Mouse (Mus musculus): ENCODE results near the gene Rsph3a. TPM values are rescaled to one million over a fixed set of nuclear protein-coding genes. Genes with fewer than 3 reads are reported as not detected.
"Not testable (repeated sequence)": the region's sequence is repeated elsewhere in the genome, so short reads cannot be mapped to it uniquely, and the experiment has no call there.

The Rsph3a gene
- polyA plus RNA-seq, 1 experiment from 2014 or later: 71.9 TPM

DNA sequence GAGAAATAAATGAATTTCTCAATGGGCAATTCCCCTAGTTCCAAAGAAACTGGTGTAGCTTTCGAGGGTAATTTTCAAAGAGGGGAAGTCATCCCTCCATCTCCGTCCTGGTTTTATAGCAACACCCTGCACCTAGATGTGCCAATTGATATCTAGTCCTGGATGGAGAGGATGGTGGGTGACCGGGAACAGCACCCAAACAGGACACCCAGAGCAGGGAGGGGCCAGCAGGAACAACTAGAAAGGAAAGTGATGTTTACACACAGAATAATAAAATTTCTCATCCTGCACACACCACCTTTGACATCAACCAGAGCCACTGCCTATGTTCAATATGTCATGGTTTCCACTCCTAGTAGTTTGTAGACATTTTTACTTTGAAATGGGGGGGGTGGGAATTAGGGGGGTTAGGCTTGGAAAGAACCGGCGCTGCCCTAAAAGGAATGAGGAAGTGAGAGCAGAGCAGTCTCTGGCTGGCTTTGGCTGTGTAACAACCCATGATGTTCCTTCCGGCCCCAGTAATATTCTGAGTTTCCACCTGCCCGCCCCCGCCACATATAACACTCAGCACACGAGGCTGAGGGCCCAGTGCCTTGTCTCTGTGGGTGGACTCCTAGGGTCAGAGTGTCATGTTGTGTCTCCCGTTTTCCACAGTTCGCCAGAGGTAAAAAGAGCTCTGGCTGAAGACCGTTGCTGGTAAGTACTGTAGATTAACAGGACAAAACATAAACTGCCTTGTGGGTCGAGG is 19.8 kb upstream of the Rsph3a start, which contains the start of gene Tagap:
Tagap (plus strand) TSS at position 588 of the 748 bp plus-strand sequence.
- no peaks in the 10 kb centered on the region for H3K9me3 ChIP-seq (replicated peaks; ENCODE audit: control insufficient read depth, low read length, poor library complexity, severe bottlenecking)
- H3K4me1 ChIP-seq (ENCODE audit: control insufficient read depth, insufficient read depth, low read length): no peaks in the 10 kb centered on the region
- no peak within 1 kb of the TSS for H3K27ac ChIP-seq (ENCODE audit: low read length)
- ATAC-seq: no peak
- WGBS: 74% methylated on average over 13 of the region's 13 CpGs
- no peaks in the 10 kb centered on the region for H3K27me3 ChIP-seq (ENCODE audit: control insufficient read depth, insufficient read depth, low read depth, low read length)
- no peak within 1 kb of the TSS for H3K4me2 ChIP-seq (ENCODE audit: low read length)
- H3K4me3 ChIP-seq (ENCODE audit: low read depth, low read length): no peak within 1 kb of the TSS
- no peaks in the 10 kb centered on the region for H3K36me3 ChIP-seq (ENCODE audit: control insufficient read depth, insufficient read depth, low read length)
- no peak within 1 kb of the TSS for H3K9ac ChIP-seq (ENCODE audit: low read depth, low read length)

DNA sequence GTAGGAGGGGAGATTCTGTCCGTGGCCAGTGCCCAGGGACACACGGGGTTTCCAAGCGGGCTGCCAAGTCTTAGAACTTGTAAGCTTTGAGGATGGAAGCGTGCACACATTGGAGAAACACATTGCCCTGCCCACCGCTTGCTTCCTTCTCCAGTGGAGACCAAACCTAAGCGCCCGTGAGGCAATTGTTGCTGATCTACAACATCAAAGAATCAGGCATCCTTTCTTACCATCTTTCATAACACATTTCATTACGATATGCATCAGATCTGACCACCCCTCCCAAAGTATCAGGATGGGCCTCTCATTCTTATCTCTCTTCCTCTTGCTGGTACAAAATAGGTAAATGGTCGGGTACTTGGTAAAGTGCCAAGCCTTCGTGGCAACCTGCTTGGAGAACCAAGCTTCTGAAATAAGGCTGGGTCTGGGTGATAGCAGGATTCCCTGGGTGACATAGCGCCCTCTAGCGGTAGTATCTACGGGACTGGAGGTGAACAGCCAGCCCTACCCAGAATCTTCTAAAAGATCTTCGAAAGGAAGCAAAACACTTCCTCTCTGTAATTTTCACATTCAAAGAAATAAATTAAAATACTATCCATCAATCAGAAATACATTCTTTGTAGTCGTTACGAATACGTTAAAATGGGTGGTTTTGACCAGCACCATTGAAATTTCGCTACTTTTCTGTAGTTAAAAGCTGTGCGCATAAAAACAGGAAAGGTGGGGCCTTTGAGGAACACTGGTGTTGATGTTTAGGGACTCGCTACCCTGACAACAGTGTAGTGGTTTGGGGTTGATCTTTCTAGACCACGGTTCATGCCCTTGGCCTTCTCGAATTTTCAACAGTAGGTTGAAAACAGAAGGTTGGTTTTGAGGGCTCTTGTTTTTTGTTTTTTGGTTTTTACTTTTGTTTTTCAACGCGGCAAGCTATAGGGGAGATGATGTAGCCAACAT is 17.6 kb upstream of the Rsph3a start:
- no peak overlapping the region for H3K9ac ChIP-seq (ENCODE audit: low read depth, low read length)
- H3K27me3 ChIP-seq (ENCODE audit: control insufficient read depth, insufficient read depth, low read depth, low read length): no peaks in the 10 kb centered on the region
- no peak for ATAC-seq
- H3K4me1 ChIP-seq (ENCODE audit: control insufficient read depth, insufficient read depth, low read length): no peaks in the 10 kb centered on the region; the same call in 1 of the 2 replicates
- no peaks in the 10 kb centered on the region for H3K36me3 ChIP-seq (ENCODE audit: control insufficient read depth, insufficient read depth, low read length)
- no peak overlapping the region for H3K27ac ChIP-seq (ENCODE audit: low read length)
- H3K9me3 ChIP-seq (replicated peaks; ENCODE audit: control insufficient read depth, low read length, poor library complexity, severe bottlenecking): no peaks in the 10 kb centered on the region
- no peak overlapping the region for H3K4me3 ChIP-seq (ENCODE audit: low read depth, low read length)
- H3K4me2 ChIP-seq (ENCODE audit: low read length): no peak overlapping the region
- WGBS: 70% methylated on average over 24 of the region's 24 CpGs

DNA sequence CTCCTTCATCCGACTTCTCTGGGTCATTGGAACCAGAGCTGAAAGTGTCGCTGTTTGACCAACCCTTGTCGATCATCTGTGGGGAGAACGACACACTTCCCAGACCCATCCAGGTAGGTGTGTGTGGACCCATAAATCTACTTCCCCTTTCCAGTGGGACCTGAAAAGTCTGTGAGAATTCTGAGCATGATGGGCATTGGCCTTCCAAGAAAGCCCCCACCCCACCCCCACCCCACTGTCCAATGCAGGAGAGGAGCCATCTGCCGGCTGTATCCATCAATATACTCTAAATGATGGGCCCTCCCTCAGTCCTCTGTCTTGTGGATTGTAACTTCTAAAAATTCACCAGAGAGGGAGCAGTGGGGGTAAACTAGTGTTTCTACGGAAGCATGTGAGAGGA is 16.8 kb upstream of the Rsph3a start:
- Histone ChIP-seq H3K36me3 (ENCODE audit: control insufficient read depth, insufficient read depth, low read length) (no peaks in the 10 kb centered on the region), H3K4me2 (ENCODE audit: low read length) (no peak overlapping the region), H3K27me3 (ENCODE audit: control insufficient read depth, insufficient read depth, low read depth, low read length) (no peaks in the 10 kb centered on the region), H3K9me3 (replicated peaks; ENCODE audit: control insufficient read depth, low read length, poor library complexity, severe bottlenecking) (no peaks in the 10 kb centered on the region), H3K4me3 (ENCODE audit: low read depth, low read length) (no peak overlapping the region), H3K4me1 (ENCODE audit: control insufficient read depth, insufficient read depth, low read length) (no peaks in the 10 kb centered on the region; the same call in 1 of the 2 replicates), H3K9ac (ENCODE audit: low read depth, low read length) (no peak overlapping the region), H3K27ac (ENCODE audit: low read length) (no peak overlapping the region)
- no peak for ATAC-seq
- WGBS: 85% methylated on average over 6 of the region's 6 CpGs

DNA sequence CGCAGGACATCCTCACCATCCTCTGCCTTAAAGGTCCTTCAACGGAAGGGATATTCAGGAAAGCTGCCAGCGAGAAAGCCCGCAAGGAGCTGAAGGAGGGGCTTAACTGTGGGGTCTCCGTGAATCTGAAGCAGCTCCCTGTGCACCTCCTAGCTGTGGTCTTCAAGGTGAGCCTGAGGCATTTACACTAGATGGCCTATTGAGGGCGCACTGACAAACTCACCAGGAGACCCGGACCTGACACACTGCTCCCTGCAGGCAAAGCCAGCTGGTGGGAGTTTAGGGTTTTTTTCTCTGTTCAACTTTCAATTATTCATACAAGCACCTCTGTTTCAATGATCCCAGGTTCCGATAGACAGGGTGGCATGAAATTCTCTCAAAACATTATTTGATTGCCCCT is 16.1 kb upstream of the Rsph3a start:
- no peaks in the 10 kb centered on the region for H3K27me3 ChIP-seq (ENCODE audit: control insufficient read depth, insufficient read depth, low read depth, low read length)
- no peak overlapping the region for H3K4me2 ChIP-seq (ENCODE audit: low read length)
- no peak for ATAC-seq
- H3K4me3 ChIP-seq (ENCODE audit: low read depth, low read length): no peak overlapping the region
- H3K9me3 ChIP-seq (replicated peaks; ENCODE audit: control insufficient read depth, low read length, poor library complexity, severe bottlenecking): no peaks in the 10 kb centered on the region
- H3K4me1 ChIP-seq (ENCODE audit: control insufficient read depth, insufficient read depth, low read length): no peaks in the 10 kb centered on the region; the same call in 1 of the 2 replicates
- no peak overlapping the region for H3K27ac ChIP-seq (ENCODE audit: low read length)
- no peaks in the 10 kb centered on the region for H3K36me3 ChIP-seq (ENCODE audit: control insufficient read depth, insufficient read depth, low read length)
- WGBS: 33% methylated on average over 8 of the region's 8 CpGs
- no peak overlapping the region for H3K9ac ChIP-seq (ENCODE audit: low read depth, low read length)

DNA sequence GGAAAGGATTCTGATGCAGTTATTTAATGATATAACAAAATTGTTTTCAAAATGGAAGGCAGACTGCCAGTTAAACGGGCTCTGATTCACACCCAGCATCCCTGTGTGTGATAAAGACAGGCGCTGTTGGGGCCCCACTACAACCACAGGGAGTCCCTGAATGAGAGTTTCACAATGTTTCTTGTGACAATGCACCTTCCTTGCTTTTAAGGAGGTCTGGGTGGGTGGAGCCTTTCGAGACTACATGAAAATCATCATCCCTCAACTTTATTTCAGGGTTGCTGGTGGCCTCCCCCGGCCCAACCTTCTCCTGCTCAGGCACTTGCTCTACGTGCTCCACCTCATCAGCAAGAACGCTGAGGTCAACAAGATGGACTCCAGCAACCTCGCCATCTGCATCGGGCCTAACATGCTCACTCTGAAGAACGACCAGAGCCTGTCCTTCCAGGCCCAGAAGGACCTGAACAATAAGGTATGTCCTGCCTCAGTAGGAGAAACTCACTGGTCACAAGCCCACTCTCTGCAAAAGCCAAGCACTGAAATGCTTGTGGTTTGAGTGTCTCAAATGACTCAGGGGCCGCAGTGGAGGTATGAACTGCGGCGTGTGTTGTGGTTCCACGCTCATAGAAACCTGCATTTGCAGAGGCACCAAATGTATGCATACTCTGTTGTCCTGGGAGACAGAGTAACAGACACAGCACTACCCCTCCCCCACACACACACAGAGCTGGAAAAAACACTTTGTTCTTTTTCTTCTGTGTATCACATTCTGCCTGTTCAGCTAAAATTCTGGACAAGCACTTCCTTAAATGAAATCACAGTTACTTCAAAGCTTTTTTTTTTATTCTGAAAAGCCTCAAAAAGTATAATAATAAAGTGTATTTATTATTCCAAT is 14.1 kb upstream of the Rsph3a start:
- no peak overlapping the region for H3K4me2 ChIP-seq (ENCODE audit: low read length)
- H3K27ac ChIP-seq (ENCODE audit: low read length): peak overlapping the region; percentile 37; the same call in 1 of the 2 replicates
- WGBS: 69% methylated on average over 13 of the region's 13 CpGs
- H3K9me3 ChIP-seq (replicated peaks; ENCODE audit: control insufficient read depth, low read length, poor library complexity, severe bottlenecking): no peaks in the 10 kb centered on the region
- H3K4me1 ChIP-seq (ENCODE audit: control insufficient read depth, insufficient read depth, low read length): no peaks in the 10 kb centered on the region; the same call in 1 of the 2 replicates
- H3K9ac ChIP-seq (ENCODE audit: low read depth, low read length): no peak overlapping the region
- H3K36me3 ChIP-seq (ENCODE audit: control insufficient read depth, insufficient read depth, low read length): no peaks in the 10 kb centered on the region
- H3K4me3 ChIP-seq (ENCODE audit: low read depth, low read length): no peak overlapping the region
- no peak for ATAC-seq
- H3K27me3 ChIP-seq (ENCODE audit: control insufficient read depth, insufficient read depth, low read depth, low read length): no peaks in the 10 kb centered on the region

DNA sequence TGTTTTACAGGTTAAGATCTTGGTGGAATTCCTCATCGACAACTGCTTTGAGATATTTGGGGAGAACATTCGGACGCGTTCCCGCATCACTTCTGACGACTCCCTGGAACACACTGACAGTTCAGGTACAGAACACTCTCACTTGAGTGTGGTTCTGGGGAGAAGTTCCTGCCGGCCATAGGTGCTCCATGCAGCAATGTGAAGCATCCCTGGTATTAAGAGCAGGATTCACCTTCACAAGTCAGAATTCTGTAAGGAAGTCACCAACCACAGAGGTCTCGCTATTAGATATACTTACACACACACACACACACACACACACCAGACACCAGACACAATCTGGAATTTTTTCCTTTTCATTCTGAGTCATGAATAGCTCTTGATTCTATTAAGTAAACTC is 13.3 kb upstream of the Rsph3a start:
- H3K9ac ChIP-seq (ENCODE audit: low read depth, low read length); H3K36me3 ChIP-seq (ENCODE audit: control insufficient read depth, insufficient read depth, low read length); ATAC-seq; H3K4me3 ChIP-seq (ENCODE audit: low read depth, low read length); H3K9me3 ChIP-seq (replicated peaks; ENCODE audit: control insufficient read depth, low read length, poor library complexity, severe bottlenecking); H3K4me1 ChIP-seq (ENCODE audit: control insufficient read depth, insufficient read depth, low read length); H3K27ac ChIP-seq (ENCODE audit: low read length); H3K27me3 ChIP-seq (ENCODE audit: control insufficient read depth, insufficient read depth, low read depth, low read length); H3K4me2 ChIP-seq (ENCODE audit: low read length): not testable (repeated sequence)
- 76% methylated on average over 4 of the region's 8 CpGs for WGBS

DNA sequence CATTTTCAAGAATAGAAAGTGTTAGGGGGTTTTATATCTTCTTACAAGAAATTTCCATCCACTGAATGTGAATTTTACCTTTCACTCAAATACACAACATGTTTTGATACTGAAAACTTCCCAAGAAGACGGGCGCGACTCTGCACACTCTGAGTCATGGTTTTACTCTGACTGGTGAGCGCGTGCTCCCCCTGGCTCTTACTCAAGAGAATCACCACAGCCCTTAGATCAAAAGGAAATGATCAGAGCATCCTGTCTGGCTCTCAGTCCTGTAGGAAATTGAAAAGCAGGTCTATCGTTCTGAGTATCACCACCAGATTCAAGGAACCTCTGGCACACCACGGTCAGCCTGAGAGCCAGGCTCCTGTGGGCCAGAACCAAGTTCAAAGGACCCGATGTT is 5.8 kb upstream of the Rsph3a start:
- Histone ChIP-seq H3K4me3 (ENCODE audit: low read depth, low read length) (no peak overlapping the region), H3K4me2 (ENCODE audit: low read length) (no peak overlapping the region)

DNA sequence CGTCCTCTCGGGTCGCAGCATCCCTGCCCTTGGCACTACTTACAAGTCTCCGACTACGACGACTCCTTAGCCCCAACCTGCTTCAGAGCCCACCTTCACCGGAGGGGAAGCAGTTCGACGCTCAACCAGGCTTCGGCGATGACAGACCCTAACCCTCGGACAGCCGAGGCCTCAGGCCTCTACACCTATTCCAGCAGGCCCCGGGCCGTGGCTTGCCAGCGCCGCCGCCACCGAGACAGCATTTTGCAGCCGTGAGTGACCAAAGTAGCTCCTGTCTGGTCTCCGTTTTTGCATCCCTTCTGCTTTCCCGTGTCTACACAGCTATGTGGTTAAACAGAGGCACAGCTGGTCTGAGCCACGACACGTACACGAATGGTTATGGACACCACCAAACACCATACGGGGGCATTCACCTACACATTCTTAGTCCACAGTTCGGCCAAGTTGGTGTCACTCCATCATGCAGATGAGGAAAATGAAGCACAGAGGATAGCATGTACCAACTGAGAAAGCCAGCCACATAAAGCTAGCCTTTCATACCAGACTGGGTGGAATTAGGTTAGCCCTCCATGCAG is 726 bp downstream of the Rsph3a start:
- peak overlapping the region; percentile 54 for H3K4me3 ChIP-seq (ENCODE audit: low read depth, low read length)
- H3K9ac ChIP-seq (ENCODE audit: low read depth, low read length): peak overlapping the region; percentile 75
- peak; percentile 79 for ATAC-seq
- H3K4me1 ChIP-seq (ENCODE audit: control insufficient read depth, insufficient read depth, low read length); H3K27me3 ChIP-seq (ENCODE audit: control insufficient read depth, insufficient read depth, low read depth, low read length); H3K9me3 ChIP-seq (replicated peaks; ENCODE audit: control insufficient read depth, low read length, poor library complexity, severe bottlenecking); H3K36me3 ChIP-seq (ENCODE audit: control insufficient read depth, insufficient read depth, low read length): not testable (repeated sequence)
- WGBS: 2% methylated on average over 11 of the region's 27 CpGs
- H3K4me2 ChIP-seq (ENCODE audit: low read length): peak overlapping the region; percentile 55
- peak overlapping the region; percentile 90 for H3K27ac ChIP-seq (ENCODE audit: low read length)

More for the DNA sequence above, 5.8 kb upstream of the Rsph3a start:
- 60% methylated on average over 8 of the region's 8 CpGs for WGBS
- no peaks in the 10 kb centered on the region; the same call in 1 of the 2 replicates for H3K4me1 ChIP-seq (ENCODE audit: control insufficient read depth, insufficient read depth, low read length)
- no peaks in the 10 kb centered on the region for H3K9me3 ChIP-seq (replicated peaks; ENCODE audit: control insufficient read depth, low read length, poor library complexity, severe bottlenecking)
- no peak overlapping the region for H3K9ac ChIP-seq (ENCODE audit: low read depth, low read length)
- H3K27ac ChIP-seq (ENCODE audit: low read length): no peak overlapping the region
- H3K27me3 ChIP-seq (ENCODE audit: control insufficient read depth, insufficient read depth, low read depth, low read length): no peaks in the 10 kb centered on the region
- no peak for ATAC-seq
- H3K36me3 ChIP-seq (ENCODE audit: control insufficient read depth, insufficient read depth, low read length): no peaks in the 10 kb centered on the region
